Comparison of ENCODE assay signal across 10 mouse cellular contexts in genomic region chr11:60976742-60977141, GRCm38 (mm10). TPM values are rescaled to one million over a fixed set of nuclear protein-coding genes. Genes with fewer than 3 reads are reported as not detected.
A peak's percentile ranks its signal among the peaks of the same experiment; 100 is the strongest.
DNase-seq lines count a peak whose midpoint lies in the region; ATAC-seq and TF ChIP-seq lines count a peak whose summit lies in the region.
"Had no signal": no experiment of that assay in that cellular context is flagged by ENCODE, and none has a peak within 500 bp of the region (broad histone marks: within the 10 kb centered on the region; RNA-seq: fewer than 3 reads in every experiment).

No protein-coding gene starts in this region.

- H3K4me3 ChIP-seq in heart, postnatal 0 days (ENCODE audit: low read depth, low read length), result no peak overlapping the region
- no peak overlapping the region for H3K4me3 ChIP-seq in kidney, adult 2 months (ENCODE audit: insufficient read depth, low read depth, low read length)
- H3K4me3 ChIP-seq in small intestine, adult 2 months (ENCODE audit: low read depth, low read length), result no peak overlapping the region
- H3K4me3 ChIP-seq: embryonic facial prominence, embryonic 15.5 days; liver, embryonic 15.5 days had no signal

- no peaks in the 10 kb centered on the region for H3K27me3 ChIP-seq in heart, postnatal 0 days (ENCODE audit: control insufficient read depth, insufficient read depth, low read length)
- no peaks in the 10 kb centered on the region for H3K27me3 ChIP-seq in kidney, adult 2 months (replicated peaks; ENCODE audit: control insufficient read depth, insufficient read depth, low read length)
- no peaks in the 10 kb centered on the region for H3K27me3 ChIP-seq in small intestine, adult 2 months (ENCODE audit: control insufficient read depth, insufficient read depth, low read length)
- H3K27me3 ChIP-seq: embryonic facial prominence, embryonic 15.5 days had no signal

- no peaks in the 10 kb centered on the region for H3K36me3 ChIP-seq in heart, postnatal 0 days (replicated peaks; ENCODE audit: control insufficient read depth, insufficient read depth, low read length)
- no peaks in the 10 kb centered on the region for H3K36me3 ChIP-seq in kidney, adult 2 months (ENCODE audit: control insufficient read depth, insufficient read depth, low read length)
- H3K36me3 ChIP-seq in small intestine, adult 2 months (ENCODE audit: control insufficient read depth, insufficient read depth, low read length), result no peaks in the 10 kb centered on the region
- H3K36me3 ChIP-seq: embryonic facial prominence, embryonic 15.5 days; liver, embryonic 15.5 days had no signal

- no peak for TF ChIP-seq EP300 in heart, postnatal 0 days (IDR thresholded peaks at IDR 0.05; ENCODE audit: low read depth)

- no peak overlapping the region for H3K4me2 ChIP-seq in heart, postnatal 0 days (ENCODE audit: low read depth, low read length)
- H3K4me2 ChIP-seq: embryonic facial prominence, embryonic 15.5 days; liver, embryonic 15.5 days had no signal

- WGBS in heart, postnatal 0 days, result 37% methylated on average over 8 of the region's 8 CpGs
- 23% methylated on average over 8 of the region's 8 CpGs for WGBS in kidney, adult 2 months
- 15% methylated on average over 8 of the region's 8 CpGs for WGBS in small intestine, adult 2 months

- H3K4me1 ChIP-seq in heart, postnatal 0 days (ENCODE audit: control insufficient read depth, insufficient read depth), result peaks cover 13% of the 10 kb centered on the region; the same call in 1 of the 2 replicates
- H3K4me1 ChIP-seq in kidney, adult 2 months (ENCODE audit: control insufficient read depth, insufficient read depth, low read length), result peaks cover 4% of the 10 kb centered on the region; the same call in 1 of the 2 replicates
- peaks cover 2% of the 10 kb centered on the region for H3K4me1 ChIP-seq in small intestine, adult 2 months (ENCODE audit: control insufficient read depth, insufficient read depth, insufficient read length, low read length)
- H3K4me1 ChIP-seq: embryonic facial prominence, embryonic 15.5 days had no signal

- peak; percentile 23 for DNase-seq in heart, postnatal 0 days (ENCODE audit: low spot score)
- no peak for DNase-seq in heart, adult 8-10 months (ENCODE audit: low spot score)
- DNase-seq in T-cell, adult 2 months (ENCODE audit: low spot score), result peak; percentile 26
- peak; percentile 78 for DNase-seq in kidney, adult 2 months
- DNase-seq in frontal cortex, postnatal 25 days (ENCODE audit: low spot score in 2 of 2), result no peak

- ATAC-seq in heart, postnatal 0 days (ENCODE audit: insufficient read depth, low read depth), result no peak; the same call in 1 of the 2 replicates
- ATAC-seq in megakaryocyte, adult 5-6 weeks (ENCODE audit: poor library complexity, severe bottlenecking), result no peak
- ATAC-seq in erythroid progenitor cell, adult 5-6 weeks (replicated peaks; ENCODE audit: low FRiP score, poor library complexity, severe bottlenecking), result no peak

- no peak; the same call in 1 of the 2 replicates for TF ChIP-seq CTCF in heart, postnatal 0 days (IDR thresholded peaks at IDR 0.05; ENCODE audit: low read depth)
- TF ChIP-seq CTCF in kidney, adult 2 months (conservative IDR thresholded peaks at IDR 0.05; ENCODE audit: insufficient read depth, insufficient read length, low read depth, low read length), result no peak; the same call in 1 of the 2 replicates
- TF ChIP-seq CTCF in small intestine, adult 2 months (IDR thresholded peaks at IDR 0.05; ENCODE audit: extremely low read depth, insufficient read length, insufficient replicate concordance, low read depth, low read length), result peak; percentile 21; the same call in 1 of the 2 replicates

- H3K9me3 ChIP-seq in heart, postnatal 0 days (replicated peaks; ENCODE audit: control insufficient read depth, low read length), result no peaks in the 10 kb centered on the region
- H3K9me3 ChIP-seq: embryonic facial prominence, embryonic 15.5 days; liver, embryonic 15.5 days had no signal

- H3K9ac ChIP-seq in heart, postnatal 0 days (replicated peaks; ENCODE audit: low read depth, low read length), result no peak overlapping the region
- H3K9ac ChIP-seq: embryonic facial prominence, embryonic 15.5 days; liver, embryonic 15.5 days had no signal

- H3K27ac ChIP-seq in heart, postnatal 0 days (ENCODE audit: low read depth), result peak overlapping the region; percentile 53; the same call in 1 of the 2 replicates
- no peak overlapping the region for H3K27ac ChIP-seq in kidney, adult 2 months (ENCODE audit: insufficient read depth, low read depth, low read length)
- H3K27ac ChIP-seq in small intestine, adult 2 months (ENCODE audit: insufficient read depth, low read depth, low read length), result no peak overlapping the region
- H3K27ac ChIP-seq: embryonic facial prominence, embryonic 15.5 days; liver, embryonic 15.5 days had no signal

- TF ChIP-seq POLR2A in kidney, adult 2 months (IDR thresholded peaks at IDR 0.05; ENCODE audit: low read depth, low read length), result no peak
- TF ChIP-seq POLR2A in small intestine, adult 2 months (IDR thresholded peaks at IDR 0.05; ENCODE audit: low read depth, low read length), result no peak

RNA-seq across cellular contexts. Expression of gene Map2k3, which starts 44.9 kb away (rescaled TPM):
- total RNA-seq in heart, postnatal 0 days (2014; rRNA removed; ENCODE audit: low replicate concordance), result 32.6 and 35.7 TPM in 2 replicates
- 48.3 and 48.6 TPM in 2 replicates for polyA plus RNA-seq in heart, postnatal 0 days (2015; fragmentation: Nextera tagmentation; extraction: Ambion mirVana)
- 10 to 100 TPM; 74.6 to 80.8 (median 77.0) TPM for total RNA-seq in heart, adult 8-10 months (2022)
- 33.0 and 44.8 TPM in 2 replicates for polyA plus RNA-seq in kidney, adult 2 months (2012; rRNA removed)
- 71.6 and 98.9 TPM in 2 replicates for polyA plus RNA-seq in small intestine, adult 2 months (2012; rRNA removed)
- total RNA-seq in megakaryocyte, adult 5-6 weeks (2015), result 34.2 and 37.2 TPM in 2 replicates
- total RNA-seq in megakaryocyte, adult 5-6 weeks (2017), result 10.5 and 16.3 TPM in 2 replicates
- total RNA-seq in erythroid progenitor cell, adult 5-6 weeks (2015; ENCODE audit: low replicate concordance), result 105 and 148 TPM in 2 replicates
- total RNA-seq in erythroid progenitor cell, adult 5-6 weeks (2017; ENCODE audit: low replicate concordance), result 93.2 and 132 TPM in 2 replicates

RNA-seq across cellular contexts. Expression of gene Kcnj12, which starts 45.6 kb away (rescaled TPM):
- total RNA-seq in heart, postnatal 0 days (2014; rRNA removed; ENCODE audit: low replicate concordance), result 38.9 and 69.3 TPM in 2 replicates
- 9.5 and 10.8 TPM in 2 replicates for polyA plus RNA-seq in heart, postnatal 0 days (2015; fragmentation: Nextera tagmentation; extraction: Ambion mirVana)
- 10 to 100 TPM; 23.1 to 32.7 (median 25.0) TPM for total RNA-seq in heart, adult 8-10 months (2022)
- 4.6 and 5.7 TPM in 2 replicates for polyA plus RNA-seq in kidney, adult 2 months (2012; rRNA removed)
- polyA plus RNA-seq in small intestine, adult 2 months (2012; rRNA removed), result 0.81 and 1.0 TPM in 2 replicates
- total RNA-seq in megakaryocyte, adult 5-6 weeks (2015), result not detected in 2 replicates
- not detected in 2 replicates for total RNA-seq in megakaryocyte, adult 5-6 weeks (2017)
- total RNA-seq in erythroid progenitor cell, adult 5-6 weeks (2015; ENCODE audit: low replicate concordance), result not detected in 2 replicates
- total RNA-seq in erythroid progenitor cell, adult 5-6 weeks (2017; ENCODE audit: low replicate concordance), result not detected in 2 replicates
- polyA plus RNA-seq: liver, embryonic 15.5 days had no signal

Comparison
In these comparisons a context has a peak if more than half of its experiments do, and no peak if none do; other contexts are left out.
1. DNase-seq: peak in heart, postnatal 0 days (single experiment), T-cell, adult 2 months (single experiment) and kidney, adult 2 months (single experiment); none in heart, adult 8-10 months (single experiment) and frontal cortex, postnatal 25 days (0 of 2).
2. RNA of gene Kcnj12, which starts 45.6 kb away (total RNA-seq): 38.9 to 69.3 TPM in heart, postnatal 0 days and 23.1 to 32.7 TPM in heart, adult 8-10 months; not detected in megakaryocyte, adult 5-6 weeks and not detected in erythroid progenitor cell, adult 5-6 weeks; every median in the first group is over 10 times any median in the second.